Mouse (Mus musculus): ENCODE measurements around the gene Plekhg6. TPM values are rescaled to one million over a fixed set of nuclear protein-coding genes. Genes with fewer than 3 reads are reported as not detected.
A peak's percentile ranks its signal among the peaks of the same experiment; 100 is the strongest.

Gene Plekhg6
- 31.4 and 37.0 TPM in 2 replicates for polyA plus RNA-seq (2015; fragmentation: Nextera tagmentation; extraction: Ambion mirVana)

DNA sequence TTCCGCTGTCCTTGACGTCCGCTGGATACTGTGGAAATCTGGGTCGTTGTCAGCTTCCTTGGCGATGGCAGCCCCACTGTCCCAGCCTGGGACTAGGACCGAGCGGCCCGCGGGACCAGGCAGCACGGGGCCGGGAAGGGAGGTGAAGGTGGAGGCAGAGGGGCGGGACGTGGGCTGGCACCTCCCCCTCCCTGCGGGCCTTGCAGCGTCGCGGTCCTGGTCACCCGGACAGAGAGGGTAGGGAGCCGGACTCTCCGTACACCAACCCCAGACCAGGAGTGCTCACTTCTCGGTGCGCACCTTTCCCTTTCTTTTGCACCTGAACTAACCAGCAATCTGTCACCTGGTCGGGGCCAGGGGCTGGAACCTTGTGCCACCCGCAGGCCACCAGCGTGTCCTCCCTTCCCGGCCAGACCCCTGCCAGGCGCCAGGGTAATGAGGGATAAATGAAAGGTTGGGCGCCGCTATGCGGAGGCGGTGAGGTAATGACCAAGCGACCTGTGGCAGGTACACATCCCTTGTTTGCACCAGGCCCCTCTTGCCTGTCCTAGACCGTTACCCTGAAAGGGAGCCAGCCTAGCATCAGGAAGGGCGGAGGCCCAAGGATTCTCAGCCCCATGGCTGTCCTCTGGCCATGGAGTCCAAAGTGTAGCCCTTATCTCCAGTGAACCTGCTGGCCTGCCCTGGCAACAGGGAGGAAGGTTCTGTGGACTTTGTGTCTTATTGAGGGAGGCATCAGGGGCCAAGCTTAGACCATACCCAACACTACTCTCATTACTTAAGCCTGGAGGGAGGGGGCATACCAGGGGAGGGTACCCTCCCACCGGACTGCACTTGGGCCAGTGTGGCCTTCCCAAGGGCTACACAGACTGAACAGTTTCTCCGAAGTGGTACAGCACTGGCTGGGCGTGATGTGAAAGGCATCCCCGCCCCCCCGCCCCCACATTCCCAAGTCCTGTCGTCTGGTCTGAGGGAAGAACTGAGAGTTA, at the start of gene Plekhg6:
Gene Plekhg6, minus strand, starts transcription at position 422 of the 989 bp plus-strand sequence.
- 7% methylated on average over 40 of the region's 40 CpGs for WGBS
- H3K36me3 ChIP-seq (ENCODE audit: control insufficient read depth, insufficient read depth) = peaks cover 11% of the 10 kb centered on the region; the same call in 1 of the 2 replicates
- peak within 1 kb of the TSS; percentile 83 for H3K4me2 ChIP-seq (replicated peaks; ENCODE audit: low read depth)
- peak within 1 kb of the TSS; percentile 93 for H3K27ac ChIP-seq (ENCODE audit: low read depth, low read length)
- H3K9ac ChIP-seq (ENCODE audit: low read depth, low read length) = peak within 1 kb of the TSS; percentile 62
- peaks cover 17% of the 10 kb centered on the region; the same call in 1 of the 2 replicates for H3K4me1 ChIP-seq (replicated peaks; ENCODE audit: control insufficient read depth, insufficient read depth, low read length)
- H3K27me3 ChIP-seq (replicated peaks; ENCODE audit: control insufficient read depth, insufficient read depth, low read length) = no peaks in the 10 kb centered on the region
- H3K9me3 ChIP-seq (ENCODE audit: control insufficient read depth) = no peaks in the 10 kb centered on the region
- peak; percentile 33; the same call in 1 of the 2 replicates for TF ChIP-seq CTCF (IDR thresholded peaks at IDR 0.05; ENCODE audit: low read depth)
- peak; percentile 87 for ATAC-seq
- H3K4me3 ChIP-seq (ENCODE audit: low read depth, low read length) = peak within 1 kb of the TSS; percentile 64

DNA sequence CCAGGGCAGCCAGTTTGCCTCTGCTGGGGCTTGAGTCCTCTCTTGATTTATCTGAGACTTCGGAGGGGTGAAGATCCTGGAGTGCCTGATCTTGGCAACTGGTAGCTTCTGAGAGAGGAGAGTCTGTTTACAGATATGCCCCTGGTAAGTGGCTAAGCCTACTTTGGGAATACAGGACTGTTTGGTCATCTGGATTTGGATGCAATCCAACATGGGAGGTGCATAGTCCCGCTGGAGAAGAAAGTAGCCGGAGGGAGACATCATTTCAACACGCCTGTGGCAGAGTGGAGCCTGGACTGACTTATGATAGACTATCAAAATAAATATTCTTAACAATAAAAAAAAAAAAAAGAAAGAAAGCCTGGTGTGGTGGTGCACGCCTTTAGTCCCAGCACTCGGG, 49.1 kb upstream of the Plekhg6 start:
- Histone ChIP-seq H3K9ac (ENCODE audit: low read depth, low read length) (no peak overlapping the region), H3K4me3 (ENCODE audit: low read depth, low read length) (no peak overlapping the region), H3K27ac (ENCODE audit: low read depth, low read length) (no peak overlapping the region), H3K36me3 (ENCODE audit: control insufficient read depth, insufficient read depth) (no peaks in the 10 kb centered on the region), H3K27me3 (replicated peaks; ENCODE audit: control insufficient read depth, insufficient read depth, low read length) (no peaks in the 10 kb centered on the region), H3K4me2 (replicated peaks; ENCODE audit: low read depth) (no peak overlapping the region), H3K4me1 (replicated peaks; ENCODE audit: control insufficient read depth, insufficient read depth, low read length) (no peaks in the 10 kb centered on the region; the same call in 1 of the 2 replicates), H3K9me3 (ENCODE audit: control insufficient read depth) (no peaks in the 10 kb centered on the region)
- WGBS = 65% methylated on average over 6 of the region's 6 CpGs
- ATAC-seq = no peak
- TF ChIP-seq CTCF (IDR thresholded peaks at IDR 0.05; ENCODE audit: low read depth) = no peak

DNA sequence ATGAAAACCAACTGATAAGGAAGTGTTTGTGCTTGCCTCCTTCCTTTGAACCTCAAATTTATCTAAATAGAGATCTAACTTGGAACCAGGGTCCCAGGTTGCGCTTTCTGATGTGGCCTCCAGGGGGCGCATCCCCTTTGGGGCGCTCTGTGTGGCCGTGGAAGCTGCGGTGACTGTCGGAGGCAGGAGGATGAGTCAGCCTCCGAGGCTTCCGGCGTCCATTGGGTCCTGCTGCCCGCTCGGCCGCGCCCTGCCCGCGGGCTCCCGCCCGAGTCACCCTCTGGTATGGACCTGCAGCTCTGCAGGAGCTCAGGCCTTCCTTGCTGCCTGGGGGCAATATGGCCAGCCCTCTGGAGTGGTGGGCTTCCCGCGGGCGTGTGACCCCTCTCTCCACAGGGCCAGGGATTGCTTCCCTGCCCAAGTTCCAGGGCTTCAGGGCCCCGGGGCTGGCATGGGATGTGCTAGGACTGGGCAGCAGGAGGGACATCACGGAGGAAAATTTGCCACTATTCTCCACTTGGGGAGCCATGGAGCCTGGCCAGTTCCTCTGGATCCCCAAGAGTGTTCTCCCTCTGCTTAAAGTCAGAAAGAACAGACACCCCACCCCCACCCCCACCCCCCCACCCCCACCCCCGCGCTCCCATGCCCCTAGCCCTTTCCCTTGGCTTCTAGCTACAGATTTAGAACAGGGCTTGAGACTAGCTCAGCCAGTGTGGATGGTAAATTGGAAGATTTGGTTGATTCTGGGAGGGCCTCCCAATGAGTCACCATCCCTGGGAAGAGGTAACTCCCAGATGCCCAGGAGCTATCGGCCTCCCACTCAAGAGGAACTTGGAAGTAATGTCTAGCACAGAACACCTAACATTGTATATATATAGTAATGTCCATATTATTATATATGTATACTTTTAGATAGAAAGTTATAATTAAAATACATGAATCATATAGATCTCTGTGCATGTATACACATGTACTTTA, 46.1 kb upstream of the Plekhg6 start:
- Histone ChIP-seq H3K9me3 (ENCODE audit: control insufficient read depth) (no peaks in the 10 kb centered on the region), H3K4me1 (replicated peaks; ENCODE audit: control insufficient read depth, insufficient read depth, low read length) (no peaks in the 10 kb centered on the region; the same call in 1 of the 2 replicates), H3K27ac (ENCODE audit: low read depth, low read length) (peak overlapping the region; percentile 50; the same call in 1 of the 2 replicates), H3K4me2 (replicated peaks; ENCODE audit: low read depth) (peak overlapping the region; percentile 91), H3K4me3 (ENCODE audit: low read depth, low read length) (peak overlapping the region; percentile 39), H3K27me3 (replicated peaks; ENCODE audit: control insufficient read depth, insufficient read depth, low read length) (no peaks in the 10 kb centered on the region), H3K9ac (ENCODE audit: low read depth, low read length) (peak overlapping the region; percentile 57), H3K36me3 (ENCODE audit: control insufficient read depth, insufficient read depth) (no peaks in the 10 kb centered on the region)
- peak; percentile 86 for ATAC-seq
- peak; percentile 95 for TF ChIP-seq CTCF (IDR thresholded peaks at IDR 0.05; ENCODE audit: low read depth)
- 1% methylated on average over 19 of the region's 25 CpGs for WGBS

DNA sequence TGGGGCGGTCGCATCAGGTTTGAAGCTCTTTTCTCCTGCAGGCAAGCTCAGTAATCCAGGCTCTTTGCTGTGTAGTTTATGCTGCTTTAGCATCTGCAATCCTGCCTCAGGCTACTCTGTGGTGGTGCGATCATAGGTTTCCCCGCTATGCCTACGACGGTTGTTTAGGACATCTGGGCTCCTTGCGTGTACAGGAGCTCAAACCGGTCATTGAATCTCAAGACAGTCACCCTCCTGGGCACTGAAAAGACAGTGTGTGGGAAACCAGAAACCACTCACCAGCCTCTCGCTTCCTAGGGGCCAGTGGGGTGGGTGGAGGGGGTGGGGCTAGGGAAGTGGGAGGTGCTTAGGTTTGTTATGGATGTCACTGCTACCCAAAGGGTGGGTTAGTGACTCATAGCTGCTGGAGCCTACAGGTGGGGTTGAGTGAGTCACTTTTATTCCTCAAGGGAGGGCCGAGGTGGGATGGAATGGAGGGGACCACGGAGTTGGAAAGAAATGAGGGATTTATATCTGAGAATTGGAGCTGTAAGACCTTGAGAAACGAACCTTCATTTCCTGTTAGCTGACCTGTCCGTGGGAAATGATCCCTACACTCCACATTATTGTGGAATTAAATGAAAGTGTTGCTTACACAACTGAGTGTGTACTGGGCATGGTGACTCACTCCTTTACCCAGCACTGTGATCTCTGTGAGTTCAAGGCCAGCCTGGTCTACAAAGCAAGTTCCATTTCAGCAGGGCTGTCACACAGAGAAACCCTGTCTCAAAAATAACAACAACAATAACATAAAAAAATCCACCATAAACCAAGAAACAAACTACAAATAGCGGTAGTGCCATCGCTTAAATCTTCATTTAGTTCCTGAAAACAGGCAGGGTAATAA, 44.9 kb upstream of the Plekhg6 start:
- TF ChIP-seq CTCF (IDR thresholded peaks at IDR 0.05; ENCODE audit: low read depth) = no peak
- Histone ChIP-seq H3K4me2 (replicated peaks; ENCODE audit: low read depth) (no peak overlapping the region), H3K4me1 (replicated peaks; ENCODE audit: control insufficient read depth, insufficient read depth, low read length) (no peaks in the 10 kb centered on the region; the same call in 1 of the 2 replicates), H3K36me3 (ENCODE audit: control insufficient read depth, insufficient read depth) (no peaks in the 10 kb centered on the region), H3K27me3 (replicated peaks; ENCODE audit: control insufficient read depth, insufficient read depth, low read length) (no peaks in the 10 kb centered on the region), H3K9me3 (ENCODE audit: control insufficient read depth) (no peaks in the 10 kb centered on the region), H3K27ac (ENCODE audit: low read depth, low read length) (no peak overlapping the region), H3K9ac (ENCODE audit: low read depth, low read length) (no peak overlapping the region), H3K4me3 (ENCODE audit: low read depth, low read length) (no peak overlapping the region)
- ATAC-seq = no peak
- WGBS = 56% methylated on average over 15 of the region's 15 CpGs

DNA sequence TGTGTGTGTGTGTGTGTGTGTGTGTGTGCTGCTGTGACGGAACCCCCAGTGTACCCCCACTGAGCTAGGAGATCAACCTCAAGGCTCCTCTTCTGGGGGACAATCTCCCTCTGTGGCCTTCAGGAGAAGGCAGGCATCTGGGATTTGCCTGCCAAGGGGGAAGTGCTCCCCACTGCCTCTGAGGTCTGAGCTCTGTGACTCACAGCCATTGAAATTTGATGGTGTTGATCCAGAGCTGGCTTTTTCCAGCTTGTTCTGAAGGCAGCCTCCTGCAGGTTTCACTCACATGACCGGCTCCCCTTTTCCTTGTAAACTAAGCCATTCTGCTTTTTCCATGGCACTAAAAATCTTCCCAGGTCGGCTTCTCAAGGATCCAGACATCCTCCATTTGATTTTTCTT, 43.6 kb upstream of the Plekhg6 start:
- WGBS = 75% methylated on average over 3 of the region's 3 CpGs
- H3K36me3 ChIP-seq (ENCODE audit: control insufficient read depth, insufficient read depth) = no peaks in the 10 kb centered on the region
- no peaks in the 10 kb centered on the region for H3K27me3 ChIP-seq (replicated peaks; ENCODE audit: control insufficient read depth, insufficient read depth, low read length)
- no peaks in the 10 kb centered on the region for H3K9me3 ChIP-seq (ENCODE audit: control insufficient read depth)
- no peak overlapping the region for H3K4me3 ChIP-seq (ENCODE audit: low read depth, low read length)
- TF ChIP-seq CTCF (IDR thresholded peaks at IDR 0.05; ENCODE audit: low read depth) = no peak
- H3K4me2 ChIP-seq (replicated peaks; ENCODE audit: low read depth) = no peak overlapping the region
- H3K27ac ChIP-seq (ENCODE audit: low read depth, low read length) = no peak overlapping the region; the same call in 1 of the 2 replicates
- H3K4me1 ChIP-seq (replicated peaks; ENCODE audit: control insufficient read depth, insufficient read depth, low read length) = no peaks in the 10 kb centered on the region; the same call in 1 of the 2 replicates
- ATAC-seq = no peak
- H3K9ac ChIP-seq (ENCODE audit: low read depth, low read length) = no peak overlapping the region

All from intestine, postnatal 0 days (tissue).